Mouse (Mus musculus) heart, adult 2 months (tissue): ENCODE measurements around the gene Gm20532. TPM values are rescaled to one million over a fixed set of nuclear protein-coding genes. Genes with fewer than 3 reads are reported as not detected.

Source experiments
- DNase-seq, 2 experiments: peaks; one replicate each; pipeline ENCODE4 v3.0.0; 2021
- H3K27ac ChIP-seq: fragments of 200-600 bp; 2 replicates; pipeline ENCODE4 v1.8.1; 2022
- H3K27me3 ChIP-seq: fragments of 200-500 bp; 2 replicates; pipeline ENCODE4 v1.6.1; 2012; ENCODE audit warnings: mild to moderate bottlenecking, low read length, inconsistent platforms, mixed read lengths; ENCODE audit not compliant: control insufficient read depth, insufficient read depth
- H3K36me3 ChIP-seq: fragments of 200-500 bp; 2 replicates; pipeline ENCODE4 v1.6.1; 2012; ENCODE audit warnings: low read length, inconsistent platforms; ENCODE audit not compliant: control insufficient read depth, insufficient read depth
- H3K4me1 ChIP-seq: fragments of 200-500 bp; 2 replicates; pipeline ENCODE4 v1.6.1; 2011; ENCODE audit warnings: low read length; ENCODE audit not compliant: control insufficient read depth, insufficient read depth
- H3K4me3 ChIP-seq: fragments of 200-600 bp; 2 replicates; pipeline ENCODE4 v1.8.1; 2022
- H3K79me2 ChIP-seq: fragments of 200-500 bp; replicated peaks from 2 replicates; pipeline ENCODE4 v1.6.1; 2012; ENCODE audit warnings: mild to moderate bottlenecking, inconsistent platforms, low read length, moderate library complexity, mixed read lengths; ENCODE audit not compliant: control insufficient read depth, insufficient read depth
- H3K9ac ChIP-seq: fragments of 200-500 bp; 2 replicates; pipeline ENCODE4 v1.6.1; 2012; ENCODE audit warnings: low read depth, mild to moderate bottlenecking, control low read depth, inconsistent platforms, low read length, mixed read lengths
- CTCF ChIP-seq: fragments of 200-600 bp; IDR thresholded peaks from 2 replicates; pipeline ENCODE4 v1.8.1; 2022; ENCODE audit warnings: antibody characterized with exemption, mild to moderate bottlenecking, moderate library complexity
- EP300 ChIP-seq: fragments of 200-500 bp; IDR thresholded peaks from 2 replicates; pipeline ENCODE4 v1.6.1; 2011; ENCODE audit warnings: low read depth, low read length, control low read depth; ENCODE audit not compliant: insufficient read depth
- POLR2A ChIP-seq: fragments of 200-500 bp; IDR thresholded peaks from 2 replicates; pipeline ENCODE4 v1.6.1; 2011; ENCODE audit warnings: mild to moderate bottlenecking, low read depth, low read length, control low read depth; ENCODE audit not compliant: insufficient read depth
- WGBS: fragments of 180-500 bp; shearing (Covaris S2); methylation state at CpG from one replicate; pipeline ENCODE4 v1.1.7; 2018; 5-methylcytosine and 5-hydroxymethylcytosine counted together
- intact Hi-C: fragments of 180-260 bp; cut with DNase I; formaldehyde crosslinking; loops from one replicate; pipeline ENCODE4 v1.15.1; 2025
- polyA plus RNA-seq: library from polyadenylated mRNA; depleted of rRNA; stranded (reverse); fragments of >200 nt; gene quantifications from 2 replicates; pipeline ENCODE4 v1.2.3, GENCODE M21; 2012
- total RNA-seq, 2 experiments: library from RNA; stranded (reverse); gene quantifications; 2 replicates each; pipeline ENCODE4 v1.2.3; 2021

Gene Gm20532
- total and polyA plus RNA-seq, 3 experiments, result not detected

DNA sequence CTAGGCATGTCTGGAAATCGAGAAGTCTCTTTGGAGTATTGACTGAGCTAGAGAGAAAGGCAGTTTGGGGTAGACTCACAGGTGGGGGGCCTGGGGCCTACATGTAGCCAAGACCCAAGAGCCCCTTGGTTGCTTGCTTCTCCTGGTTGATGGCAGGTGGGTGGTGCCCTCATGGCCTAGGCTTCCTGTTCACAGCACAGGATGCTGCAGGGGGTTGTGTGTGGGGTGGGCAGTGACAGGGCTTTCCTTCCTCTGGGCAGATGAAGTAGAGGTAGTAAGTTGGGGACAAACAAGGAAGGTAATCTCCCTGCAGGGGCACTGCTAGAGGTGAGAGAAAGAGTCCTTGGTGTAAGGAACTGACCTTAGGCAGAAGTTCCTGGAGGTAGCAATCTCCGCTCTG is 34.4 kb upstream of the Gm20532 start:
- no peak for DNase-seq
- H3K27ac ChIP-seq, result no peak overlapping the region
- intact Hi-C loops, result no loop called here
- no peak overlapping the region for H3K4me3 ChIP-seq
- H3K79me2 ChIP-seq, result no peaks in the 10 kb centered on the region
- 92% methylated on average over 2 of the region's 2 CpGs for WGBS
- peaks cover 39% of the 10 kb centered on the region for H3K4me1 ChIP-seq
- H3K27me3 ChIP-seq, result no peaks in the 10 kb centered on the region
- TF ChIP-seq POLR2A (no peak), CTCF (no peak), EP300 (no peak)
- H3K36me3 ChIP-seq, result peaks cover 6% of the 10 kb centered on the region; the same call in 1 of the 2 replicates
- H3K9ac ChIP-seq, result no peak overlapping the region

DNA sequence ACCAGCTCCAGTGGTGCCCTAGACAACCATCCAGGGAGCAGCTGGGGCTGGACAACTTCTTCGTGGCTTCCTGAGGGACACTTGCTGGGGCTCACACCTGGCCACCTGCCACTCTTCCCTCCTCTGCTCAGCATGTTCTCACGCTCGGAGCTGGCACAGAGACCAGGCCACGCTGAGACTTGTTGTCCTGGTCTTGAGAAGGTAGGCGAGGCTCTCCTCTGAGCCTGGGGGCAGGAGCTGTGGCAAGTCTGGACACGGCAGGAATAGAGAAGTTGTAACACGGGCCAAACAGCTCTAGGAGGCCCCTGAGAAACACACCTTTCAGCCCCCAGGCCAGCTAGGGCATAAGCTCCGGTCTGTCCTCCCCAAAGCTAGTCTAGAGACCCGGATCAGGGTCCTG is 32.5 kb upstream of the Gm20532 start:
- no peak for DNase-seq
- intact Hi-C loops, result no loop called here
- Histone ChIP-seq H3K4me1 (peaks cover 36% of the 10 kb centered on the region), H3K4me3 (no peak overlapping the region), H3K79me2 (no peaks in the 10 kb centered on the region), H3K27ac (no peak overlapping the region), H3K9ac (no peak overlapping the region), H3K27me3 (no peaks in the 10 kb centered on the region), H3K36me3 (peaks cover 6% of the 10 kb centered on the region; the same call in 1 of the 2 replicates)
- TF ChIP-seq CTCF, result no peak
- no peak for TF ChIP-seq EP300
- no peak for TF ChIP-seq POLR2A
- 92% methylated on average over 9 of the region's 9 CpGs for WGBS

DNA sequence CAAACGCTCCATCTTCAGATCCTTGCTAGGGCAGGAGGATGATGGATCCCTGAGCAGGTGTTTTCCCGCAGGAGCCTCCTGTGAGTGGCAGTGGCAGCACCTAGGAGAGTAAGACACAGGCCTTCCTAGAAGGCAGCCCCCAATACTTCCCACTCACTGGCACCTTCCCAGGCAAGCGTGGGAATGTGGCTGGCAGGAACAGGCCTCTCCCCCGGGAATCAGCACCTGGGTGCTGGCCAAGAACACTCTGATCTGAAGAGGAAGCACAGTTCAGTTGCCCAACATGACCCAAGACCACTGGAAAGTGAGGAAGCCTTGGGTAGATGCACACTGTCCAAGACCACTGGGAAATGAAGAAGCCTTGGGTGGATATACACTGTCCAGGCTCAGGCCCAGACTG is 31.4 kb upstream of the Gm20532 start:
- no peak overlapping the region for H3K4me3 ChIP-seq
- no peaks in the 10 kb centered on the region for H3K27me3 ChIP-seq
- peak; percentile 73 to 79 for DNase-seq
- intact Hi-C loops, result no loop called here
- H3K27ac ChIP-seq, result peak overlapping the region; percentile 26
- no peak overlapping the region for H3K9ac ChIP-seq
- peaks cover 32% of the 10 kb centered on the region for H3K4me1 ChIP-seq
- WGBS, result 42% methylated on average over 4 of the region's 4 CpGs
- peaks cover 6% of the 10 kb centered on the region; the same call in 1 of the 2 replicates for H3K36me3 ChIP-seq
- no peaks in the 10 kb centered on the region for H3K79me2 ChIP-seq
- no peak for TF ChIP-seq CTCF
- peak; percentile 73; the same call in 1 of the 2 replicates for TF ChIP-seq EP300
- TF ChIP-seq POLR2A, result no peak

DNA sequence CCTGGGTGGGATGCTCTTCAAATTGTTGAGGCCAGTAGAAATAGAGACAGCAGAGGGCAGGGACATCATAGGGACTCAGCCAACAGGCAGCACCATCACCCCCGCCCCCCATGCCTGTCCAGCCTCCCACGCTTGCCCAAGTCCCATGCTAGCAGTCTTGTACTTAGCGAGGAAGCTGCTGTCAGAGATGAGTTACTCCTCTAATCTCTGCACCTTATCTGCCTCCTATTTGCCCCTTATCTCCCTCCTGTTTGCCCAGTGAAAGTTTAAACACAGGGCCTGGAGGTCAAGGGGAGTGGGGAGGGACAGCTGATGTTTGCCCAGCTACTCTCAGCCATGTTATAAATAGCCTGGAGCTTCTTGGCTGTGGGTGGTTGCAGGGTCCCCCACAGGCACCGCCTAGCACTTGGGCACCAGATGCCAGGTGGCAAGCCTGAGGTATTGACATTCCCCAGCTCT is 29.9 kb upstream of the Gm20532 start:
- intact Hi-C loops, result no loop called here

DNA sequence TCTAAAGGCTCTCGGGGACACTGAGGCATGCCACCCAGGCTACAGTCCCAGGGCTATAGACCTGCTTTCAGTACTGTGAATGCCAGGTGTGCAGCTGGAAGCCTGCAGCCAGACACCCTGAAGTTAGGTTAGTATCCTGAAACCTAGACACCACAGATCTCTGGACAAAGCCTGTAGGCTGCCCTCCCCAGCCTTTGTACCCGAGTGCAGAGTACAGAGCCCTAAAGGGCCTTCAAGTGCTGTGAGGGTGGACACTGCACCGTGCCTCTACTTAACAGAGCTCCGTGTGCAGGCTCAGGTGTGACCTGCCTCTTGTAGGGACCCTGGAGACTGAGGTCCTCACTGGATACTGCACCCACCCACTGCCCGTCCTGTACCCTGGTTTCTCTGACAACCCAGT is 25.9 kb upstream of the Gm20532 start:
- Histone ChIP-seq H3K79me2 (no peaks in the 10 kb centered on the region), H3K27me3 (no peaks in the 10 kb centered on the region), H3K27ac (no peak overlapping the region), H3K4me1 (peaks cover 18% of the 10 kb centered on the region), H3K4me3 (no peak overlapping the region), H3K9ac (no peak overlapping the region), H3K36me3 (peaks cover 4% of the 10 kb centered on the region; the same call in 1 of the 2 replicates)
- no peak for DNase-seq
- TF ChIP-seq POLR2A (no peak), EP300 (no peak), CTCF (no peak)
- intact Hi-C loops, result loop anchor here (2.0 to 10.0 kb wide), 3 partner anchors 58 to 406 kb away; no protein-coding TSS in a partner anchor
- WGBS, result 85% methylated on average over 5 of the region's 5 CpGs

More for the DNA sequence above, 29.9 kb upstream of the Gm20532 start:
- Histone ChIP-seq H3K27ac (peak overlapping the region; percentile 40), H3K27me3 (no peaks in the 10 kb centered on the region), H3K9ac (peak overlapping the region; percentile 15; the same call in 1 of the 2 replicates), H3K4me3 (no peak overlapping the region), H3K4me1 (peaks cover 31% of the 10 kb centered on the region), H3K36me3 (peaks cover 6% of the 10 kb centered on the region; the same call in 1 of the 2 replicates), H3K79me2 (no peaks in the 10 kb centered on the region)
- WGBS, result 58% methylated on average over 4 of the region's 4 CpGs
- TF ChIP-seq EP300, result 0 out of 2 replicates have a peak, but pooled peaks have one; percentile 1
- no peak for TF ChIP-seq POLR2A
- DNase-seq, result peak in 1 of 2 experiments; percentile 53

DNA sequence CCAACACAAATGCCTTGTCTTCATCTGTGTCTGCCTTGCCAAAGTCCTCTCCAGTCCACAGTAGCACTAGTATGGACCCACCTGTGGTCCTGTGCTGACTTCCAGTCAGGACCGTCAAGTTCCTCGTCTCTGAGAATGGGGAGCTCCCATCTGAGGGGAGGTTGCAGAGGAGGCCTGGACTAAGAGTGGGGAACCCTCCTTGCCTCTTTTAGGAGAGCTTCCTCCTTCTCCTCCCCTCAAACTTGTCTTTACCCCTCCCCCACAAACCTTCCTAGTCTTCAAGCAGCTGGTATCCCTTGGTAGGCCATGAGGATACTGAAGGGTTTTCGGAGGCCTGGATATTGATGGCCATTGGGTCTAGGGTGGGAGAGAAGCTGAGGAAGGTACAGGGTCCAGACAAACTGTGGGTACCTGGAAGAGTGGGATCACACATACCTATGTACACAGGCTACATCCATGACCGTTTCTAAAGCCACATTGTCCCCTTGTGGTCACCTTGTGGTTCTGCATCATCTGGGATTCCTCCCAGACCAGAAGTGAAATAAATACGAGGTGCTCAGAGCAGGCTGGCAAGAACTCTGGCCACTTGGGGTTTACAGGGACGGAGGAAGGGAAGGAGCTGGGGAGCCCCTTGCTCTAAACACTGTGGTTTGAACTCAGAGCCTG is 25.0 kb upstream of the Gm20532 start:
- 37% methylated on average over 6 of the region's 6 CpGs for WGBS
- no peak overlapping the region for H3K9ac ChIP-seq
- DNase-seq, result peak in 1 of 2 experiments; percentile 60

More for the DNA sequence above, 25.0 kb upstream of the Gm20532 start:
- H3K79me2 ChIP-seq, result no peaks in the 10 kb centered on the region
- H3K4me1 ChIP-seq, result peaks cover 11% of the 10 kb centered on the region
- peak; percentile 95 for TF ChIP-seq EP300
- 0 out of 2 replicates have a peak, but pooled peaks have one; percentile 99 for TF ChIP-seq CTCF
- no peak for TF ChIP-seq POLR2A
- H3K4me3 ChIP-seq, result no peak overlapping the region
- H3K27me3 ChIP-seq, result no peaks in the 10 kb centered on the region
- intact Hi-C loops, result loop anchor here (1.0 to 10.0 kb wide), 5 partner anchors 59 to 407 kb away; no protein-coding TSS in a partner anchor
- H3K36me3 ChIP-seq, result no peaks in the 10 kb centered on the region
- H3K27ac ChIP-seq, result peak overlapping the region; percentile 1; the same call in 1 of the 2 replicates
